Mouse (Mus musculus): ENCODE measurements around the gene Treml1.

Treml1 gene

GRCm38 (mm10) chr17:48346231-48346630, 13.5 kb upstream of the Treml1 start, which contains the start of gene Trem2:
Gene Trem2 (plus strand): TSS chr17:48346401.
- no peak for TF ChIP-seq GATA4 (IDR thresholded peaks at IDR 0.05; ENCODE audit: insufficient replicate concordance, low read length)

- TF ChIP-seq GATA4 (IDR thresholded peaks at IDR 0.05; ENCODE audit: insufficient replicate concordance, low read length) = no peak
These were observed 12.9 kb upstream of the Treml1 start for GRCm38 (mm10) chr17:48346834-48347233.

GRCm38 (mm10) chr17:48347287-48347686, 12.4 kb upstream of the Treml1 start:
- no peak for TF ChIP-seq GATA4 (IDR thresholded peaks at IDR 0.05; ENCODE audit: insufficient replicate concordance, low read length)

- TF ChIP-seq GATA4 (IDR thresholded peaks at IDR 0.05; ENCODE audit: insufficient replicate concordance, low read length) = no peak
These were observed 9.0 kb upstream of the Treml1 start for GRCm38 (mm10) chr17:48350681-48351193.

- no peak for TF ChIP-seq GATA4 (IDR thresholded peaks at IDR 0.05; ENCODE audit: insufficient replicate concordance, low read length)
These were observed 3.9 kb upstream of the Treml1 start for GRCm38 (mm10) chr17:48355822-48356221.

- no peak for TF ChIP-seq GATA4 (IDR thresholded peaks at IDR 0.05; ENCODE audit: insufficient replicate concordance, low read length)
These were observed 1.8 kb upstream of the Treml1 start for GRCm38 (mm10) chr17:48357892-48358291.

- no peak for TF ChIP-seq GATA4 (IDR thresholded peaks at IDR 0.05; ENCODE audit: insufficient replicate concordance, low read length)
These were observed 746 bp downstream of the Treml1 start for GRCm38 (mm10) chr17:48360462-48360861.

GRCm38 (mm10) chr17:48362346-48362745, 2.6 kb downstream of the Treml1 start:
- TF ChIP-seq GATA4 (IDR thresholded peaks at IDR 0.05; ENCODE audit: insufficient replicate concordance, low read length) = no peak

GRCm38 (mm10) chr17:48362966-48363365, 3.2 kb downstream of the Treml1 start:
- no peak for TF ChIP-seq GATA4 (IDR thresholded peaks at IDR 0.05; ENCODE audit: insufficient replicate concordance, low read length)

- TF ChIP-seq GATA4 (IDR thresholded peaks at IDR 0.05; ENCODE audit: insufficient replicate concordance, low read length) = no peak
These were observed 3.8 kb downstream of the Treml1 start for GRCm38 (mm10) chr17:48363421-48363965.

GRCm38 (mm10) chr17:48365511-48366155, 5.9 kb downstream of the Treml1 start:
- no peak for TF ChIP-seq GATA4 (IDR thresholded peaks at IDR 0.05; ENCODE audit: insufficient replicate concordance, low read length)

- TF ChIP-seq GATA4 (IDR thresholded peaks at IDR 0.05; ENCODE audit: insufficient replicate concordance, low read length) = no peak
These were observed 7.1 kb downstream of the Treml1 start for GRCm38 (mm10) chr17:48366806-48367205.

GRCm38 (mm10) chr17:48371621-48372020, 11.9 kb downstream of the Treml1 start:
- TF ChIP-seq GATA4 (IDR thresholded peaks at IDR 0.05; ENCODE audit: insufficient replicate concordance, low read length) = no peak

GRCm38 (mm10) chr17:48372987-48373386, 13.3 kb downstream of the Treml1 start:
- TF ChIP-seq GATA4 (IDR thresholded peaks at IDR 0.05; ENCODE audit: insufficient replicate concordance, low read length) = no peak

GRCm38 (mm10) chr17:48376102-48376501, 16.4 kb downstream of the Treml1 start:
- no peak for TF ChIP-seq GATA4 (IDR thresholded peaks at IDR 0.05; ENCODE audit: insufficient replicate concordance, low read length)

GRCm38 (mm10) chr17:48379050-48379449, 19.3 kb downstream of the Treml1 start:
- no peak for TF ChIP-seq GATA4 (IDR thresholded peaks at IDR 0.05; ENCODE audit: insufficient replicate concordance, low read length)

Measured in liver, adult (tissue).